Mouse (Mus musculus): ENCODE data around the gene Zfp143.
A peak's percentile ranks its signal among the peaks of the same experiment; 100 is the strongest.
"Not testable (repeated sequence)": the region's sequence is repeated elsewhere in the genome, so short reads cannot be mapped to it uniquely, and the experiment has no call there.

The Zfp143 gene

DNA sequence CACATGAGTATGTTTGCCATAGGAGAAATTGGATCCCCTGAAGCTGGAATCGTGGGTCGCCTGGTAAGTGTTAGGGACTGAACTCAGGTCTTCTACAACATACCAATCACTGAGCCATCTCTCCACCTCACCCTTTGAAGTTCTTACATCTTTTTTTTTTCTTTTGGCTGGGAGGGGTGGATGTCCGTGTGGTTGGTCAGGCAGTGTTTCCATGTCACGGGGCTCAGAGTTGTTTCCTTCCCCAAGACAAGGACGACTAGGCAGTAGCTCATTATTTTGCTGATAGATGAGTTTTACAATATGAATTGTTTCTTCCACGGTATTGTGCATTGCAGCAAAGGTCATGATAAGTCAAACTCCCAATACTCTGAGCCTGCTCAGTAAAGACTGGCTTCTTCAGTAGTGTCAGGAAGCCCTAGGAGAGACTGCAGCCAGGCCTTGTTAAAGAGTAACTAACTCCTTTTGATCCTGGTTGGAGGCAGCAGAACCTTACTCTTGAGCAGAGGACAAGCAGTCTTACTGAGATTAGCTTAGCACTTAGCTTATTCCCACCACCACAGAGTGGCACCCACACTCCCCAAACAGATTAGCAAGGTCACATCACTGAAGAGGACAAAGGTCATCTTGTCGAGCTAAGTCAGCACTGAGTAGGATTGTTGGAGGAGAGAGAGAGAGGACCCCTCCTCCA, 36.2 kb downstream of the Zfp143 start:
- DNase-seq, result no peak

DNA sequence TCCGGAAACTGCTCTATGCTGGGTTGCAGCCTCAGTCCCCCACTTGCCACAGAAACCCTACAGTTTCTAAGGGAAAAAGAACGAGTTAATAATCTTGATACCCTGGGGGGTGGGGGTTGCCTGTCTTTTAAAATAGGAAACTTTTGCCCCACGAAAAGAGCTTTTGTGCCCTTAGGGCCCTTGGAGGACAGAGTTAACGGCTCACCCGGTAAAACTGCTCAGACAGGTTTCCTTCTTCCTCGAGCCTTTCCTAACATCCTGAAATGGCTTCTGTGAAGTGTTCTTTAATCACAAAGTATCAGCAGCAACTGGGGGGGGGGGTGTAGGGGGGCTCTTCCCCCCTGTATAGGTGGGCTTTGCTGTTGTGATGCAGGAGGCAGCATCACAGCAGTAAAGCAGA, 39.8 kb downstream of the Zfp143 start:
- no peak for DNase-seq

DNA sequence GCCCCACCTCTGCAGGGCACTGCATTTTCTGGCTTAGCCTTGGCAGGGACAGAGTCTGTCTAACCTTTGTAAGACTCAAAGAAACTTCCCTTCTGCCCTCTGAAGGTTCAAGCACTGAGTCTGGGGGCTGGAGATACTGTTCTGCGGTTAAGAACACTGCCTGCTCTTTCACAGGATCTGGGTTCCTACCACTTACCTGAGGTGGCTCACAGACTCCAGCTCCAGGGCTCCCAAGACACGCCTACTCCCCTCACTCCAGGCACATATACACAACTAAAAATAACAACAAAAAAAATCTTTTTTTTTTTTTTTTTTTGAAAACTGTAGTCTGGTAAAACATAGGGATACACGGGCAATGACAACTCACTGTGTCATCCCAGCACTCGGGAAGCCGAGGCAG, 40.2 kb downstream of the Zfp143 start:
- DNase-seq, result no peak

DNA sequence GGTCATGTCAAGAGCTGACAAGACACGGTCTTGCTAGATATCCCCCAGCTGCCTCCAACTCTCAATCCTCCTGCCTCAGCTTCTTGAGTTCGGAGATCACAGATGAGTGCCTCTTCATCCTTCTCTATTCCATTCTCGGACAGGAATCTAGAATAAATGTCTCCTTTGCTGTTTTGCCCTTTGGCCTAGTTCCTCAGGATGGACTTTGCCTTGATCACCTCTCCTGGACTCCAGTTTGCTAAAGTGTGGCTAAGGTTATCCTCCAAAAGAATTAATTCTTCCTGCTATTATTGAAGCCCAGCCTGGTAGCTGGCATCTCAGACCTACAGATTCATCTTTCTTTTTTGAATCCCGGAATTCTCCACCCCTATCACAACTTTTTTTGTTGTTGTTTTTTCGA, 44.0 kb downstream of the Zfp143 start:
- no peak for DNase-seq

DNA sequence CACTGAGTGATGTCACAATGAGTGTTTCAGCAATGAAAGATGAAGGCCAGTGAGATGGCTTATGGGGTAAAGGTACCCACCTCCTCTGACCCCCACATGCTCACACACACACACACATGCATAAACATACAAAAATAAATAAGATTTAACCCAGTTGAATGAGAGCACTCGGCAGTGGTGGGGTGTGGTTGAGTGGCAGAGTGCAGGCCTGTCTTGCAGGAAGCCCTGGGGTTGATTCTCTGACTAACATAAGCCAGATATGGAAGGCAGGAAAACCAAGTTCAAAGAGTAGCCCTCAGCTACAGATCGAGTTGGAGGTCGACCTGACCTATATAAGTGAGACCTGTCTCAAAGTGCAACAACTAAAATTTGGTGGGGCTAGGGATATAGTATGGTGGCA, 45.6 kb downstream of the Zfp143 start:
- no peak for DNase-seq

DNA sequence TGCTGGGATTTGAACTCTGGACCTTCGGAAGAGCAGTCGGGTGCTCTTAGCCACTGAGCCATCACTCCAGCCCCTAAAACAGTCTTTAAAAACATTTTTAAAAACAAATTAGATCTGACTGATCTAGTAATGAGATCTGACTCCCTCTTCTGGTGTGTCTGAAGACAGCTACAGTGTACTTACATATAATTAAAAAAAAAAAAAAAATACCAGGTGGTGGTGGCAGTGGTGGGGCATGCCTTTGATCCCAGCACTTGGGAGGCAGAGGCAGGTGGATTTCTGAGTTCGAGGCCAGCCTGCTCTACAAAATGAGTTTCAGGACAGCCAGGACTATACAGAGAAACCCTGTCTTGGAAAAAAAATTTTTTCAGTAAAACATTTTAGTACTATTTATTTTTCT, 47.5 kb downstream of the Zfp143 start:
- DNase-seq, result not testable (repeated sequence)

DNA sequence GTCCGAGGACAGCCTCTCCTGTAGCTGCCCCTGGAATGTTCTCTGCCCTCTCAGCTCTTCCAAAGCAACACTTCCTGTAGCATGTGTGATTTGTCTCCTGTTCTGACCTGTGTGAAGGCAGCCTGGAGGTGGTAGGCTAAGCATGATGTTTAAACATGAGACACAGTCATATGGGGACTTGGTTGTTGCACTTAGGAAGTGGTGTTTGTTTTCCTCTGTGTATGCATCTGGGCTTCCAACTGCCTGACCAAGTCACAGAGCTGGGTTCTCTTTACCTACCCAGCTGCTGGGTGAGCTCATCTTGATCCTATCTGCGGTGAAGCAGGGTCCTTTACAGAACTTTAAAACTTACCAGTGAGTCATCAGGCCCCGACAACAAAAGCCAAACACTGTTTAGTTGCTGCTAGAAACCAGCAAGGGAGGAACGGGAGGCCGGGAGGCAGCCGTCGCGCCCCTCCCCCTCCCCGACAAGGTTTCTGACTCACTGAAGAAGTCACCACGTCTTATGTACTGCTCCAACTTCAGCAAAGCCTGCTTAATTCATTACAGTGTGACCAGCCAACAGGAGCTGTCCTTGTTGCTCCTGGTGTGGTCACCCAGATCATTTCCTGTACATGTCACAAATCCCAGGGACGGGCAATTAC, 48.1 kb downstream of the Zfp143 start:
- DNase-seq, result peak; percentile 84

DNA sequence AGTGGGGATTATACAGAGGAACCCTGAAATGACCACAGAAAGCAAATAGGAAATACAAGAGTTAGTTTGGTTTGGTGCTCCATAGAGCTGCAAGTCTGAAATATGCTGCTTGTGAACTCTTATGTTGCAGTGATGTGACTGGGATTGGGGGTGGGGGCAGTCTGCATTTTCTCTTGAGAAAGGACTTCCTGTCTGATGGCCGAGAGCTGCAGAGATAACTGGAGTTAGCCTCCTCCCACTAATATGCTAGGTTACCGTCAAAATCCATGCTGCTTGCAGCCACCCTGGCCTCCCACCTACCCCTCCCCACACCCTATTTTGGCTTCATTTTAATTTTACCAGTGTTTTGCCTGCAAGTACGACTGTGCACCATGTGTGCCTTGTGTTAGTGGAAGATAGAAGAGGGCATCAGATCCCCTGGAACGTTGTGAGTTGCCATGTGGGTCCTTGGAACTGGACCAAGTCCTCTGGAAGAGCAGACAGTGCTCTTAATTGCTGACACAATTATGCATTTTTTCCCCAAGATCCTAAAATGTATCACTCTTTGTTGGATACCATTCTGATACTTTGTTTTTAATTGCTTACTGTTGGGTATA, 49.1 kb downstream of the Zfp143 start:
- peak; percentile 41 for DNase-seq

DNA sequence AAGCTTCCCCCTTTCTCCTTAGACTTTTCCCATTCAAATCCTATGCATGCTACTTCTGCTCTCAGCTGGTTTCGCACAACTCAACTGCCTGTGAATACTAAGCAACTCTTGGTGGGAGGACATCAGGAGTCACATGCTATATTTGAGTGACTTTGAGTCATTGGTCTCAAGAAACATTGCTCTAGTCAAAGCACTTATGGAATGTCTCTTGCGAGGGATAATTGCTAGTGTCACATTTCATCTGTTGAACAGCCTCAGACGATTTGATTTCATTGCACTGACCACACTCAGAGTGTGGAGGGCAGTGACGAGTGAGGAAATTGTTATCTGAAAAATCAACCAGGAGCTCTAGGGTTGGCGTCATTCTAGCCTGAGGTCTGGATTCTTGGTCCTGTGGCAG, 53.7 kb downstream of the Zfp143 start:
- no peak for DNase-seq

DNA sequence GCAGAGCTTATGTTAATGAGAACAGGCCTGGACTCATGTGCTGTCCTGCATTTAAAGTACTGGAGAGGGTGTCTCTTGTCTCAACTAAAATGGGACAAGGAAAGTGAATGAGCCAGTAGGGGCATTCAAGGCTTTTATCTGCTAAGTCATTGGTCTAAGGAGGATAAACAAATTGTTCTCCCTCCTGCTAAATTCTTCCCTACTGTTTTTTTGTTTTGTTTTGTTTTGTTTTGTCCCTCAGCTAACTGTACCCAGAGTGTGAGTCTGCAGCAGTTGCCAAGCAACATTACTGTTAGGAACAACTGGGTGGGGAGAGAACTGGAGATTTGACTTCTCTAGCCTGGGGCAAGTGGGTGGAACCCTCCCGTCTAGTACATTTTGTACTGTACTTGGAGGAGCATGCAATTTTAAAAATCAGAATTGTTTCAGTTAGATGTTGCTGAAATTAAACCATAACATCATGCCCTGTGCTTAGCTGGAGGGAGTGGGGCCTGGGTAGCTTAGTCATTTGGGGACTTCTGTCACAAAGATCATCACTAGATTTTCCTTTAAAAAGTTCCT, 55.8 kb downstream of the Zfp143 start:
- peak; percentile 83 for DNase-seq

DNA sequence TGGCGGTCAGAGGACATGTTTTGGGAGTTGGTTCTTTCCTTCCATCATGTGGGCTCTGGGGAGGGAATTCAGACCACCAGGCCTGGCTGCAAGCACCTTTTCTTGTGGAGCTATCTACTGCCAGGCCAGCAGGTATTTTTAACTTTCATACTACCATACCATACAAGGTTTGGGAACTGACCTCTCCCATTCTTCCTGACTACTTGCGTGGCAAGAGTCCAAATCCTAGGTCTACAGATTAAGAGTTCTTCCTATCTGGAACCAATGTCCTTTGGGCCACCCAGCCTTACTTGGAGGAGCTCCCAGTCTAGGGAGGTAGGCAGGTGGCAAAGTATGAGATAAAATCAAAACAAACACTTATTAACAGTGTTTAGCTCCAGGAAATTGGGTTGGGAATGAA, 57.4 kb downstream of the Zfp143 start:
- DNase-seq, result no peak

DNA sequence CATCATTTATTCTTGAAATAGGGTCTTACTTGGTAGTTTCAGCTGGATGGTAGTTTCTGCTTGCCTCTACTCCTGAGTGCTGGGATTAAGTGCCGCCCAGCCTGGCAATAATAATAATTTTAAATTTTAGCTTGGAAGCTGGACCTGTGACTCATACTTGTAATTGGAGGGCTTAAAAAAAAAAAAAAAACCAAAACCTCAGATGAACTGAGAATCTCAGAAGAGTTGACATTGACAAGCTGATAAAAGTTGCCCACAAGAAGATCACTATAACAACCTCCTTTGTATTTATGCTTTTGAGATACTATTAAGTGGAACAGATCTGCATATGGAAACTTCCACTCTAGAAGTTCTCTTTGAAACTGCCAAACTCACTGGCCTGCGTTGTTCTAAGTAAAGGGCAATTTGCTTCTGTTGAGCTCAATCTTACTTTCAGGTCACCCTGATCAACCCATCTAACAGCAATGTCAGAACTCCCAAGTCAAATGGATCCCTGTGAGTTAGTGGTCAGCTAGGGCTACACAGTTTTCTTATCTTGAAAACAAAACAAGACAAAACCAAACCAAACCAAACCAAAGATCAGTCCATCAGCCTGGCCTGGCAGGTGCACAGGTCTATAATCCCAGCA, 59.3 kb downstream of the Zfp143 start:
- no peak for DNase-seq

DNA sequence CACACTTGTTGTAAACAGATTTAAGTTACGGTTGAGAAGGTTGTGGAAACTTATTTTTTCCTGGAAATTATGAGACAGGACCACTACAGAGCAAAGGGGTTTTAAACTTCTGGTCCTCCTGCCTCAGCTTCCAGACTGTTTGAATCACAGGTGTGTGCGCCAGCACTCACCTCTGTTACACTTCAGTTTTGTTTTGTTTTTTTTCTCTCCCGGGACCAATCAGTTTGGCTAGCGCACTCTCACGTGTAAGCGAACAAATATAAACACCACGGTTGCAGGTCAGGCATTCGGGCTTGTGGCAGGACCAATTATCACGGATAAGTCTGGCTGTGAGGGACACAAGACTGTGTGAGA, 60.1 kb downstream of the Zfp143 start:
- DNase-seq, result no peak

DNA sequence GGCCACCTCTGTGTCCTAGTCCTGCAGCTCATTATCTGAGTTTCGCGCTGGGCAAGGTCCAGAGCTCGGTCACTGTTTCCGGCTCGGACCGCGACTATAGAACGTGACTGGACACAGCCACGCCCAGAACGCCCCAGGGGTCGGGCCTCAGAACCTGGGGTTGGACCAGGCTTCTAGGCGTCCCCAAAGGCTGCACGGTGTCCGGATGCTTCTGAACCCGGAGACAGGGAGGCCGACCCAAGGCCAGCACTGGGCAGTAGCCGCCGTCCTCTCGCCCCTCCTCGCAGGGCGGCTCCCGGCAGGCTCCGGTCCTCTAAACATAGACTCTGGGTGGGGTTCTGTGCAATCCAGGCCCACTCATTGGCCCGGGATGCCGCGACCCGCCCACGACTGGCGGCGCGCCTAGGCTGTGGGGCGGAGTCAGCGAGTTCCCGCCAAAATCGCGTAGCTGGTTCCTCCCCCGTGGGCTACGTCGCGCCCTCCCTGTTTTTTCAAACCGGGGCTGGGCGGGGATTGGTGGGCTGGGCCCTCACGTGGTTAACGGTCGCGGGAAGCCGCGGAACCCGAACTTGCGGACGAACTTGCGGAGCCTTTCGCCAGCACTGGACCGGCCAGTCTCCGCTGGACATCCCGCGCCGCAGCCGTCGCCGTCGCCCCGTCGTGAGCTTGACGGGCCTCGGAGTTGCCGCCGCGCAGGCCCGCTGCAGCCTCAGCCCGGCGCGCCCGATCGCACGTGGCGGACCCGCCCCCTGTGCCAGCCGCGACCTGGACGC, 60.7 kb downstream of the Zfp143 start, which contains the start of gene Wee1:
TSS of gene Wee1 (plus strand) at position 531 of the 773 bp plus-strand sequence.
- peak; percentile 99 for DNase-seq

DNA sequence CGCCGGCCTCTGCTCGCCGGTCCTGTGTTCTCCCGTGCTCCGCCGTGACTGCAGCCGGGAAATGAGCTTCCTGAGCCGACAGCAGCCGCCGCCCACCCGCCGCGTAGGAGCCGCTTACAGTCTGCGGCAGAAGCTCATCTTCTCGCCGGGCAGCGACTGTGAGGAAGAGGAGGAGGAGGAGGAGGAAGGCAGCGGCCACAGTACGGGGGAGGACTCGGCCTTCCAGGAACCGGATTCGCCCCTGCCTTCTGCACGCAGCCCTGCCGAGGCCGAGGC, 61.2 kb downstream of the Zfp143 start:
- no peak for DNase-seq

DNA sequence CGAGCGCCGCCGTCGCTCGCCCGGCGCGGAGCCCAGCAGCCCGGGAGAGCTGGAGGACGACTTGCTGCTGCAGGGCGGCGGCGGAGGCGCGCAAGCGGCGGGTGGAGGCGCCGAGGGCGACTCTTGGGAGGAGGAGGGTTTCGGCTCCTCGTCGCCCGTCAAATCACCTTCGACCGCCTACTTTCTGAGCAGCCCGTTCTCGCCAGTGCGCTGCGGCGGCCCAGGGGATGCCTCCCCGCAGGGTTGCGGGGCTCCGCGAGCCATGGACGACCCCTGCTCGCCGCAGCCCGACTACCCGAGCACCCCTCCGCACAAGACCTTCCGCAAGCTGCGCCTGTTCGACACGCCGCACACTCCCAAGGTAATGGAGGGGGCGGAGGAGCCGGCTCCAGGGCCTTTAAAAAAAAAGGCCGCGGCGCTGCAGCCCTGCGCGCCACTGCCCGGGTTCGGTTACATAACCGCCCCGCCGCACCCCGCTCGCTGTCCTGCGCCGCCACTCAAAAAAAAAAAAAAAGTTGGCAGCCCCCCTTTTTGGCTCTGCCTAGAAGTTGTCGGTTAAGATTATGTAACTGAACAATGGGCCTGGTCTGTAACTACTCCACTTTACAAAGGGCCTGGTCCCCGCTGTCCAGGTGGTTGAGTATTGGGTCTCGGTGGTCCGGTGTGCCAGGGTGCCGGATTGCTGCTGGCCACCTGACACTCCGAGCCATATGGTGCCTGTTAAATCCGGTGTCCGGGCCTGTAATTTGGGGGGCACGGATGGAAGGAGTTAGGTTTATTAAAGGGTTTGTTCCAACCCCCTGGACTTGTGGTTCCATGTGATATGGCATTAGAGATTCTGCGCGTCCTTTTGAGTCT, 61.8 kb downstream of the Zfp143 start:
- DNase-seq, result peak; percentile 81

DNA sequence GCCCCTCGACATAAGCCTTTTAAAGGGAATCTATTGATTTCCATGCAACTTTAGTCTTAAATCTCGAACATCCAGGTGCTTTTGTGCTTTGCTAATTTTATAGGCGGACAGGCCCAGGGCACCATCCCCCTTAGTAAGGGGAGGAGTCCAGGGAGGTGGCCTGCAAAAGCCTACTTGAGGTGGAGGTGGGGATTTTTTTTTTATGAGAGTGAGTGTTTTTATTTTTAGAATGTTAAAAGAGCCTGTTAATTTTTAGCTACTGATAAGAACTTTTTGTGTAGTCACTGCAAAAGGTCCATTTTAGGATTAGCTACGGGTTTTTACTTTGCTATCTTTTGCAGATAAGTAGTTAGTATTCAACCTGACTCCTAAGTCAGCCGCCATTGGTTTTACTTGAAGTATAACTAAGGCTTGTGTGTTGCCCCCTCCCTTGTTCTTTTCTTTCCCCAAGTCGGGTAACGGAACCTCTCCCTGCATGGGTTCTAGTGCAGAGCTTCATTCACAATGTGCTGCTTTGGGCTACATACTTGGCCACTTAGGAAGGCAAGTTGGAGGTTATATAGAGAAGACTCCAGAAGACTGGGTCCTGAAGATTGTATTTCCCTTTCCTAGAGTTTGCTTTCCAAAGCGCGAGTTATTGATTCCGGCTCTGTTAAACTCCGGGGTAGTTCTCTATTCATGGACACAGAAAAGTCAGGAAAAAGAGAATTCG, 63.0 kb downstream of the Zfp143 start:
- DNase-seq, result peak; percentile 45

DNA sequence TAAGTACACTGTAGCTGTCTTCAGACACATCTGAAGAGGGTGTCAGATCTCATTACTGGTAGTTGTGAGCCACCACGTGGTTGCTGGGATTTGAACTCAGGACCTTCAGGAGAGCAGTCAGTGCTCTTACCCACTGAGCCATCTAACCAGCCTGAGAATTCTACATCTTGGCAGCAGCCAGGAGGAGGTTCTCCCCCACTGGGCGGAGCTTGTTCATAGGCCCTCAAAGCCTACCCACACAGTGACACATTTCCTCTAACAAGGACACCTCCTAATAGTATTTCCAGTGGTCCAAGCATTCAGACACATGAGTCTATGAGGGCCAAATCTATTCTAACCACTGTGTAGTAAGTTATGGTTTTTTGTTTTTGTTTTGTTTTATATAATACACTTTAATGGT, 67.5 kb downstream of the Zfp143 start:
- DNase-seq, result no peak

DNA sequence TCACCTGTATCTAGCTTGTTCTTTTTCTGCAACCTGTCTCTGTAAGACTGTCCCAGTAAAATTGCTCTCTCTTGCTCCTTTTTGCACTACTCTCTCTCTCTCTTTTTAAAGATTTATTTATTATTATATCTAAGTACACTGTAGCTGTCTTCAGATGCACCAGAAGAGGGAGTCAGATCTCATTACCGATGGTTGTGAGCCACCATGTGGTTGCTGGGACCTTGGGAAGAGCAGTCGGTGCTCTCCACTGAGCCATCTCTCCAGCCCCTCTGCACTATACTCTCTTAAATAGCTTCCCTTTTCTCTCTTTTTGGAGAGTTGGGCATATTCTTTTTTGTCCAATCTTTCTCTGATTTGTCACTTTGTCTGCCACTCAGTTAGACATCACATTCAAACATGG, 71.3 kb downstream of the Zfp143 start:
- DNase-seq, result not testable (repeated sequence)

DNA sequence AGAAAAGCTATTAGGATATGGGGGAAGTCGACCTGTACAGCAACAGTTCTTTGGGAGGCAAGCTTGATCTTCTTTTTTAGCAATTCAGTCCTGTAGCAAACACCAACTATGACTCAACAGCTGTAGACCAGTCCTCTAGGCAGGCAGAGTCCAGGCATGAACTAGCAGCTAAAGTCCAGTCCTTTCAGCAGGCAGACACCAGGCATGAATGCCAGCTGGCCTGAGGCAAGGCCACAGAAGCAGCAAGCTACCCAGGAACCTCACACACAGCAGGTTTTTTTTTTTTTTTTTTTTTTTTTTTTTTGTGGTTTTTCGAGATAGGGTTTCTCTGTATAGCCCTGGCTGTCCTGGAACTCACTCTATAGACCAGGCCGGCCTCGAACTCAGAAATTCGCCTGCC, 73.0 kb downstream of the Zfp143 start:
- DNase-seq, result no peak

DNA sequence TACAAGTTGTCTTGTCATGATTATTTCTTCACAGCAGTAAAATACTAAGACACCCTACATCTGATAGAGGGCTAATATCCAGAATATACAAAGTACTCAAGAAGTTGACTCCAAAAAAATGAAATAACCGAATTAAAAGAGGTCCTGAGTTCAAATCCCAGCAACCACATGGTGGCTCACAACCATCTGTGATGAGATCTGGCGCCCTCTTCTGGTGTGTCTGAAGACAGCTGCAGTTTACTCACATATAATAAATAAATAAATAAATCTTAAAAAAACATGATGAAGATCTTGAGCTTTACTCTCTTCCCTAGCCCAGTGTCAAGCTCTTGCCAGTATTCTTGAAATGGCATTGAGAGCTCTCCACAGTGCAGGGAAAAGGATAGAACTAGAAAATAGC, 77.5 kb downstream of the Zfp143 start:
- no peak for DNase-seq

DNA sequence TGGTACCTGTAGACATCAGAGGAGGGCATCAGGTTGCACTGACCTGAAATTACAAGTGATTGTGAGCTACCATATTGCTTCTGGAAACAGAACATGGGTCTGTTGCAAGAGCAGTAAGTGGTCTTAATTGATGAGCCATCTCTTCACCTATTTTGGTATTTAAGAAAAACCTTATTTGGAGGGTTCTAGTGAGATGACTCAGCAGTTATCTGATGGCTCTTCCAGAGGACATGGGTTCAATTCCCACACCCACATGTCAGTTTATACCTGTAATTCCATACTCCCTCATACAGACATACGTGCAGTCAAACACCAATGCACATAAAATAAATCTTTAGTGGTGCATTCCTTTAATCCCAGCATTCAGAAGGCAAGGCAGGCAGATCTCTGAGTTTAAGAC, 82.8 kb downstream of the Zfp143 start:
- no peak for DNase-seq

Measured in lung, postnatal 10 days (tissue).